Mouse (Mus musculus): ENCODE data around the gene Ydjc.

DNA sequence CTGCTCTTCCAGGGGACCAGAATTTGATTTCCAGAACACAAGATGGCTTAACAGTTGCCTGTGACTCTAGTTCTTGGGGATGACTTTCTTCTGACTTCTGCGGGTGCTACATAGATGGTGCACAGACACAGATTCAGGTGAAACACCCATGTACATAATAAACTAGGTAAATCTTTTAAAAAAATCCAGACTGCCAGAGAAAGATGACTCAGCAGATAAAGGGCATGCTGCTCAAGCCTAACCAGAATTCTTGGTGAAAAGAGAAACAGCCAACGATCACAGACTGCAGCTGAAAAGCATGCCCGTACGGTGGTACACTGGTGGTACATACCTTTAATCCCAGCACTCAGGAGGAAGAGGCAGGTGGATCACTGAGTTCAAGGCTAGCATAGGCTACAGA, 49.4 kb downstream of the Ydjc start:
- TF ChIP-seq CTCF (IDR thresholded peaks at IDR 0.05; ENCODE audit: low read depth) (no peak), EP300 (IDR thresholded peaks at IDR 0.05; ENCODE audit: low read depth) (no peak)
